Mouse (Mus musculus) CH12.LX (cell line): Measurements from ENCODE around the gene Scfd2. TPM values are rescaled to one million over a fixed set of nuclear protein-coding genes. Genes with fewer than 3 reads are reported as not detected.
A peak's percentile ranks its signal among the peaks of the same experiment; 100 is the strongest.

ENCODE experiments used
- DNase-seq: peaks from one replicate; pipeline ENCODE4 v3.0.0-alpha.2; 2013; ENCODE audit errors: extremely low read depth
- H3K27ac ChIP-seq: 2 replicates; pipeline ENCODE4 v1.5.1; 2012; ENCODE audit warnings: low read depth, mild to moderate bottlenecking, control low read depth, moderate library complexity; ENCODE audit not compliant: insufficient read depth
- H3K27me3 ChIP-seq: replicated peaks from 2 replicates; pipeline ENCODE3; 2012; ENCODE audit warnings: inconsistent platforms
- H3K36me3 ChIP-seq, 2 experiments: replicated peaks in 1 of 2; 2 replicates each; pipeline versions ENCODE3 to v1.6.1; 2012; ENCODE audit warnings: inconsistent platforms in 1 of 2, low read length in 1 of 2, mild to moderate bottlenecking in 1 of 2, mixed read lengths in 1 of 2, moderate library complexity in 1 of 2; ENCODE audit not compliant: control insufficient read depth in 1 of 2, insufficient read depth in 1 of 2
- H3K4me1 ChIP-seq, 2 experiments: 2 replicates each; pipeline ENCODE4 v1.6.1; 2012; ENCODE audit warnings: inconsistent platforms in 1 of 2, moderate library complexity in 1 of 2; ENCODE audit not compliant: insufficient read depth in 2 of 2, control insufficient read depth in 1 of 2
- H3K4me2 ChIP-seq: 2 replicates; pipeline ENCODE4 v1.6.1; 2012; ENCODE audit warnings: low read depth, mild to moderate bottlenecking, control low read depth; ENCODE audit not compliant: poor library complexity, insufficient read depth, severe bottlenecking
- H3K4me3 ChIP-seq, 3 experiments: fragments of 150-350 bp in 1 of 3; sonication (generic) in 1 of 3; replicated peaks in 1 of 3; 2 replicates each; pipeline versions ENCODE3 to v1.5.1; 2011 to 2012; ENCODE audit warnings: low read depth in 2 of 3, low read length in 2 of 3, mild to moderate bottlenecking in 2 of 3, moderate library complexity in 2 of 3, control low read depth in 1 of 3, improper control_type of control experiment in 1 of 3, inconsistent platforms in 1 of 3, mixed read lengths in 1 of 3; ENCODE audit not compliant: poor library complexity in 1 of 3
- H3K79me2 ChIP-seq: replicated peaks from 2 replicates; pipeline ENCODE4 v1.6.1; 2012; ENCODE audit warnings: mild to moderate bottlenecking, moderate library complexity; ENCODE audit not compliant: control insufficient read depth, poor library complexity, insufficient read depth, severe bottlenecking; ENCODE audit errors: extremely low read depth
- H3K9ac ChIP-seq: 2 replicates; pipeline ENCODE4 v1.6.1; 2012; ENCODE audit warnings: low read depth, mild to moderate bottlenecking, control low read depth, moderate library complexity; ENCODE audit not compliant: insufficient read depth
- H3K9me3 ChIP-seq: replicated peaks from 2 replicates; pipeline ENCODE3; 2012; ENCODE audit warnings: low read length, inconsistent platforms, mixed read lengths
- BHLHE40 ChIP-seq: IDR thresholded peaks from 2 replicates; pipeline ENCODE4 v1.6.1; 2011; ENCODE audit warnings: mild to moderate bottlenecking, low read depth, low read length, improper control_type of control experiment
- CHD2 ChIP-seq: IDR thresholded peaks from 2 replicates; pipeline ENCODE4 v1.6.1; 2011; ENCODE audit warnings: low read length, improper control_type of control experiment
- CTCF ChIP-seq, 2 experiments: IDR thresholded peaks in 1 of 2; conservative IDR thresholded peaks in 1 of 2; 2 replicates each; pipeline ENCODE4 v1.5.1; 2011 to 2012; ENCODE audit warnings: low read depth in 2 of 2, low read length in 2 of 2, improper control_type of control experiment in 1 of 2, inconsistent platforms in 1 of 2, mild to moderate bottlenecking in 1 of 2, moderate library complexity in 1 of 2
- E2F4 ChIP-seq: IDR thresholded peaks from 2 replicates; pipeline ENCODE4 v1.6.1; 2011; ENCODE audit warnings: low read depth, low read length, improper control_type of control experiment; ENCODE audit not compliant: insufficient replicate concordance
- ELF1 ChIP-seq: IDR thresholded peaks from 2 replicates; pipeline ENCODE4 v1.6.1; 2014; ENCODE audit warnings: low read depth, mild to moderate bottlenecking, inconsistent platforms, low read length, improper control_type of control experiment
- ETS1 ChIP-seq: conservative IDR thresholded peaks from 2 replicates; pipeline ENCODE4 v1.6.1; 2012; ENCODE audit warnings: low read depth, mild to moderate bottlenecking, inconsistent platforms, low read length, improper control_type of control experiment, moderate library complexity
- HCFC1 ChIP-seq: IDR thresholded peaks from 2 replicates; pipeline ENCODE4 v1.6.1; 2012; ENCODE audit warnings: low read depth, mild to moderate bottlenecking, inconsistent platforms, low read length, improper control_type of control experiment
- IRF4 ChIP-seq: IDR thresholded peaks from 2 replicates; pipeline ENCODE4 v1.6.1; 2014; ENCODE audit warnings: low read depth, mild to moderate bottlenecking, inconsistent platforms, low read length, improper control_type of control experiment
- JUN ChIP-seq: IDR thresholded peaks from 2 replicates; pipeline ENCODE4 v1.6.1; 2011; ENCODE audit warnings: low read depth, mild to moderate bottlenecking, low read length, improper control_type of control experiment, moderate library complexity; ENCODE audit not compliant: insufficient read depth
- KAT2A ChIP-seq: IDR thresholded peaks from 2 replicates; pipeline ENCODE4 v1.6.1; 2012; ENCODE audit warnings: low read length, improper control_type of control experiment, inconsistent platforms; ENCODE audit not compliant: insufficient replicate concordance
- MAX ChIP-seq: IDR thresholded peaks from 2 replicates; pipeline ENCODE4 v1.6.1; 2011; ENCODE audit warnings: low read length, improper control_type of control experiment
- MAZ ChIP-seq: IDR thresholded peaks from 2 replicates; pipeline ENCODE4 v1.6.1; 2012; ENCODE audit warnings: low read depth, mild to moderate bottlenecking, inconsistent platforms, low read length, improper control_type of control experiment, moderate library complexity
- MEF2A ChIP-seq: IDR thresholded peaks from 2 replicates; pipeline ENCODE4 v1.6.1; 2014; ENCODE audit warnings: low read depth, mild to moderate bottlenecking, inconsistent platforms, low read length, improper control_type of control experiment, borderline replicate concordance
- NELFE ChIP-seq: IDR thresholded peaks from 2 replicates; pipeline ENCODE4 v1.6.1; 2011; ENCODE audit warnings: low read depth, low read length, improper control_type of control experiment
- PAX5 ChIP-seq: IDR thresholded peaks from 2 replicates; pipeline ENCODE4 v1.6.1; 2012; ENCODE audit warnings: low read length, inconsistent platforms, mixed read lengths
- POLR2A ChIP-seq: IDR thresholded peaks from 2 replicates; pipeline ENCODE4 v1.6.1; 2011; ENCODE audit warnings: low read depth, mild to moderate bottlenecking, improper control_type of control experiment, low read length
- RAD21 ChIP-seq: IDR thresholded peaks from 2 replicates; pipeline ENCODE4 v1.6.1; 2011; ENCODE audit warnings: low read depth, mild to moderate bottlenecking, low read length, improper control_type of control experiment, moderate library complexity
- RCOR1 ChIP-seq: conservative IDR thresholded peaks from 2 replicates; pipeline ENCODE4 v1.6.1; 2012; ENCODE audit warnings: low read depth, mild to moderate bottlenecking, inconsistent platforms, low read length, improper control_type of control experiment
- SMC3 ChIP-seq: IDR thresholded peaks from 2 replicates; pipeline ENCODE4 v1.6.1; 2011; ENCODE audit warnings: low read depth, low read length, improper control_type of control experiment
- UBTF ChIP-seq: IDR thresholded peaks from 2 replicates; pipeline ENCODE4 v1.6.1; 2012; ENCODE audit warnings: low read depth, mild to moderate bottlenecking, inconsistent platforms, low read length, improper control_type of control experiment, moderate library complexity
- USF1 ChIP-seq: IDR thresholded peaks from 2 replicates; pipeline ENCODE4 v1.6.1; 2014; ENCODE audit warnings: low read depth, mild to moderate bottlenecking, inconsistent platforms, low read length, improper control_type of control experiment
- USF2 ChIP-seq: conservative IDR thresholded peaks from 2 replicates; pipeline ENCODE4 v1.6.1; 2011; ENCODE audit warnings: low read depth, low read length, improper control_type of control experiment
- ZC3H11A ChIP-seq: IDR thresholded peaks from 2 replicates; pipeline ENCODE4 v1.6.1; 2012; ENCODE audit warnings: low read depth, mild to moderate bottlenecking, inconsistent platforms, low read length, improper control_type of control experiment
- ZMIZ1 ChIP-seq: IDR thresholded peaks from 2 replicates; pipeline ENCODE4 v1.6.1; 2012; ENCODE audit warnings: low read depth, mild to moderate bottlenecking, inconsistent platforms, low read length, improper control_type of control experiment
- ZNF384 ChIP-seq: IDR thresholded peaks from 2 replicates; pipeline ENCODE4 v1.6.1; 2012; ENCODE audit warnings: low read depth, low read length, improper control_type of control experiment, inconsistent platforms
- dilution Hi-C: fragments of 300-500 bp; cut with MboI; formaldehyde crosslinking; loops from 2 replicates; pipeline ENCODE4 v1.14.3; 2020; ENCODE audit warnings: low sequenced_read_pairs; ENCODE audit not compliant: extremely low pct_unique_long_range_greater_than_20kb, extremely low pct_ligation_motif_present
- in situ Hi-C: fragments of 300-500 bp; cut with MboI; formaldehyde crosslinking; loops from 3 replicates; pipeline ENCODE4 v1.14.3; 2019; ENCODE audit warnings: low sequenced_read_pairs, low pct_ligation_motif_present, low pct_unique_long_range_greater_than_20kb, mixed read lengths
- polyA plus RNA-seq: library from polyadenylated mRNA; unstranded; fragments of >175 nt; gene quantifications from 2 replicates; pipeline ENCODE4 v1.2.1, GENCODE M21; 2012; ENCODE audit warnings: low read depth; ENCODE audit not compliant: insufficient read length
- total RNA-seq, 2 experiments: library from RNA; depleted of rRNA; stranded (reverse); fragments of 300-350 nt in 1 of 2; fragments of >200 nt in 1 of 2; gene quantifications; 2 replicates each; pipeline ENCODE4 v1.2.3; 2012 to 2014

Gene Scfd2
- total and polyA plus RNA-seq, 3 experiments = 13.2 to 18.0 (median 14.4) TPM

DNA sequence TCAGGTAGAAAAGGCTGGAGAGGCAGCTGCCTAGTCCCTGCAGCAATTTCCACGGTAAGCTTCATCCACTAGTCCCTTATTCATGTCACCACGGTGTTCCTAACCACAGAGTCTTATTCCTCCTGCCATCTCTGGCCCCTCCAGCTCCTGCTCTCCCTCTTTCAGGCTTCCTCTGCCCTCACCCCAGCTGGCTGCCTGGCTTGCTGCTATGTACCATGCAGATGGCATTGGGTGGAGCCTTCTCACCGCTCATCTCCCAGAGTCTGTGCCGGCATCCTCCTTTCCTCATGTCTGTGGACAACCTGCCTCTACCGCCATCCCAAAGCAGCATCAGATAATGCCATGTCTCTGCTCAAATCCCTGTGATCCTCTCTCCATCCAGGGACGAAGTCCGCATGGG, 218.0 kb downstream of the Scfd2 start:
- dilution Hi-C loops = no loop called here
- Histone ChIP-seq H3K9ac (no peak overlapping the region), H3K4me3 (no peak overlapping the region), H3K4me2 (no peak overlapping the region), H3K4me1 (no peaks in the 10 kb centered on the region), H3K27me3 (no peaks in the 10 kb centered on the region), H3K27ac (no peak overlapping the region), H3K79me2 (no peaks in the 10 kb centered on the region), H3K36me3 (peaks cover 0 to 3% of the 10 kb centered on the region in 2 experiments), H3K9me3 (no peaks in the 10 kb centered on the region)
- in situ Hi-C loops = loop anchor here (10.0 to 25.0 kb wide), 2 partner anchors 624 to 841 kb away; partner anchors contain the start of gene Pdgfra
- TF ChIP-seq ETS1 = no peak
- TF ChIP-seq UBTF = no peak
- TF ChIP-seq SMC3 = no peak
- TF ChIP-seq CTCF (conservative IDR thresholded peaks at IDR 0.05 in 1 of 2, IDR thresholded peaks at IDR 0.05 in 1 of 2; ENCODE audit: low read depth in 2 of 2, low read length in 2 of 2) = no peak
- TF ChIP-seq ZMIZ1 = no peak
- TF ChIP-seq RCOR1 = no peak
- no peak for DNase-seq

DNA sequence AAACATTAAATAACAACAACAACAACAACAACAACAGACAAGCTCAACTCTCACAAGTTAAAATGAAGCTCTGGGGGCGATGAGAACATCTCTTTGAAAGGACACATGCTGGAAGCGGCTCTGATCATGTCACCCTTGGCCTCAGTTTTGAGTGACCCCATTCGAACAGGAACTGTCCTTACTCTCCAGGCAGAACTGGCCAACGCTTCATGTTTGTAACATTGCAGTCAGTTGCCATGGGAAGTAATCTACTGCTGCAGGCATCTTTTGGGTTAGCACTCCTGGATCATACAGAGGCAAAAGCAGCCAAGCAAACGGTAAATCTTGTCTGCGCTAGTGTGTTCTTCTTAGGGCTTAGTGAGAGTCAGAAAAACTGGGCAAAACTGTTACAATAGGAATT, 219.7 kb downstream of the Scfd2 start:
- Histone ChIP-seq H3K9ac (no peak overlapping the region), H3K4me1 (no peaks in the 10 kb centered on the region), H3K36me3 (peaks cover 0 to 3% of the 10 kb centered on the region in 2 experiments), H3K9me3 (no peaks in the 10 kb centered on the region), H3K4me2 (no peak overlapping the region), H3K79me2 (no peaks in the 10 kb centered on the region), H3K27ac (no peak overlapping the region), H3K4me3 (no peak overlapping the region), H3K27me3 (no peaks in the 10 kb centered on the region)
- no peak for DNase-seq
- dilution Hi-C loops = no loop called here
- TF ChIP-seq MAX = no peak
- TF ChIP-seq CHD2 = no peak
- no peak for TF ChIP-seq ZNF384
- TF ChIP-seq PAX5 = no peak
- in situ Hi-C loops = loop anchor here (10.0 to 25.0 kb wide), 2 partner anchors 625 to 843 kb away; partner anchors contain the start of gene Pdgfra

DNA sequence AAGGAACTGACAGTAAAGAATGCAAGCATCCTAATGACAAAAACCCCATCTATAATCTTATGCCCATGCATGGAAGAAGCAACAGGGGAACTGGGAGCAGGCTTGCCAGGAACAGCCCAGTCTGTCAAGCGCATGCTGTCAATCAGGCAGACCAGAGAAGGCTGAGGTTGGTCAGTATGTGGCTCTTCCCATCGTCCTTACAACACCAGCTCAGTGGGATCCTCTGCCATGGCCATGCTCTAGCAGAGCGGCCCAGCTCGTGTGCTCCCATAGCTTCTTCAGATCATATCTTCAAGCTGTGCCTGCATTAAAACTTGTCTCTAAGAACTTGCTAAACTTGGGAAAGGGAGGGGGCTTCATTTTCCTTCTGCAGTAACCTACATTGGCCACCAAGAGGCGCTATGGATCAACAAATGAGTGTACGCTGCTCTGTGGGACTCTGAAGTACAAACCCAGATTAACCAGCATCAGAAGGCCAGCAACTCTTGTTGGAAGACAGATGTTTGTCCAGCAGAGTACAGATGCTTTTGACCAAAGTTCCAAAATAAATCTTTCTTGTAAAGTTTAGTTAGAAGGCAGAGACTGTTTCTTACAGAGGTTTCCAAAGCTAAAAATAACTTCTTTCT, 220.2 kb downstream of the Scfd2 start:
- Histone ChIP-seq H3K4me1 (no peaks in the 10 kb centered on the region), H3K4me2 (no peak overlapping the region), H3K79me2 (no peaks in the 10 kb centered on the region), H3K27ac (no peak overlapping the region), H3K9ac (no peak overlapping the region), H3K36me3 (peaks cover 0 to 3% of the 10 kb centered on the region in 2 experiments), H3K9me3 (no peaks in the 10 kb centered on the region), H3K27me3 (no peaks in the 10 kb centered on the region), H3K4me3 (no peak overlapping the region)
- peak; percentile 71 for DNase-seq
- dilution Hi-C loops = no loop called here
- in situ Hi-C loops = loop anchor here (10.0 to 25.0 kb wide), 2 partner anchors 626 to 843 kb away; partner anchors contain the start of gene Pdgfra
- TF ChIP-seq BHLHE40 (no peak), JUN (no peak), MAZ (peak; percentile 65; the same call in 1 of the 2 replicates), RAD21 (peak; percentile 96), NELFE (0 out of 2 replicates have a peak, but pooled peaks have one; percentile 15), POLR2A (no peak), USF2 (no peak), USF1 (no peak), HCFC1 (no peak), MAX (0 out of 2 replicates have a peak, but pooled peaks have one; percentile 17), ELF1 (no peak), CTCF (conservative IDR thresholded peaks at IDR 0.05 in 1 of 2, IDR thresholded peaks at IDR 0.05 in 1 of 2; ENCODE audit: low read depth in 2 of 2, low read length in 2 of 2) (peak; percentile 83 to 87), ZC3H11A (peak; percentile 65), SMC3 (peak; percentile 92), MEF2A (no peak), IRF4 (no peak), E2F4 (no peak), UBTF (no peak), KAT2A (no peak)
